Mouse (Mus musculus) left cerebral cortex, postnatal 36 days (tissue): ENCODE data around the gene Cpne7. TPM values are rescaled to one million over a fixed set of nuclear protein-coding genes. Genes with fewer than 3 reads are reported as not detected.
A peak's percentile ranks its signal among the peaks of the same experiment; 100 is the strongest.

Source experiments
- DNase-seq, 2 experiments: peaks; one replicate each; pipeline ENCODE4 v3.0.0; 2021 to 2022; ENCODE audit warnings: low spot score in 2 of 2, mixed read lengths in 1 of 2
- intact Hi-C: fragments of 180-260 bp; cut with DNase I; formaldehyde crosslinking; loops from one replicate; pipeline ENCODE4 v1.15.1; 2025
- total RNA-seq, 2 experiments: library from RNA; stranded (reverse); gene quantifications; 2 replicates each; pipeline ENCODE4 v1.2.3; 2021

The Cpne7 gene
- total RNA-seq, 2 experiments from 2014 or later: 42.7 to 75.2 TPM

DNA sequence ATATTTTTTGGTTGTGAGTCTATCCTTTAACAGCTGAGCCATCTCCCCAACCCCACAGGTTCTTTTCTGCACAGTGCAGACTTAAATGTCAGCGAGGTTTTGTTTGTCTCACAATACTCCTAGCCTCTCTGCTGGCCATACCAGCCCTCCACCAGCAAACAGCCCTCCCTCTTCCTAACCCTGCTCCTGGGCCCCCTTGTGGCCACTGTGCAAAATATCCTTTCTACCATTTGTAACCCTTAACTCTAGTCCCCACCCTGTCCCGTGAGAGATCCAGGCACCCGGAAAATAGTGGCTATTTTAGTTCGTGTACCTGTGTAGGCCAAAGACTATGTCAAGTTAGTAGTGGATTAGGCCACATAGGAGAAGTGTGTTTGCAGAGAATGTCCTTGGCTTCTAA is 6.5 kb upstream of the Cpne7 start:
- no peak for DNase-seq
- intact Hi-C loops: loop anchor here (5.0 kb wide), 1 partner anchor 82 kb away; no protein-coding TSS in a partner anchor

- intact Hi-C loops: loop anchor here (5.0 kb wide), 1 partner anchor 79 kb away; no protein-coding TSS in a partner anchor
- no peak for DNase-seq
Measured at GRCm38 (mm10) chr8:123112892-123113291, 4.3 kb upstream of the Cpne7 start.

- intact Hi-C loops: loop anchor here (5.0 kb wide), 1 partner anchor 78 kb away; no protein-coding TSS in a partner anchor
Measured at GRCm38 (mm10) chr8:123113908-123114469, 3.2 kb upstream of the Cpne7 start.

GRCm38 (mm10) chr8:123114644-123115043 is 2.5 kb upstream of the Cpne7 start:
- intact Hi-C loops: loop anchor here (5.0 kb wide), 1 partner anchor 78 kb away; no protein-coding TSS in a partner anchor
- no peak for DNase-seq

More at GRCm38 (mm10) chr8:123113908-123114469, 3.2 kb upstream of the Cpne7 start:
- DNase-seq: no peak

DNA sequence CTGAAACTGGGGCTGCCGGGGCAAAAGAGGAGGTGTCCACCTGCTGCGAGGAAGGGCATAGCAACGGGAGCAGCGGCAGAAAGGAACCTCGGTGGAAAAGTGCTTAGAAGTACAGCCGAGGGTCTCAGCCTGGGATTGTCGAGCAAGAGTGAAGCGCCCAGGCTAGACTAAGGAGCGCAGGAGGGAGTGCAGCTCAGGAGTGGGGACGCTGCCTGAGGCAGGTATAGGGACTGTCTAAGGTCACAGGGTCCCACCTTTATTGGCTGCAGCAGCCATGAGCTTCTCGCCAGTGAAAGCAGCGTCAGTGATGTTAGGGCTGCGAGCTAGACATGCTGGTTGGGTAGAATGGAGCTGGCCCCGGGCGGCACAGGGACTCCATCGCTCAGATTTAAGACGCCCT is 570 bp downstream of the Cpne7 start:
- intact Hi-C loops: no loop called here
- DNase-seq: no peak

GRCm38 (mm10) chr8:123122059-123122458 is 4.9 kb downstream of the Cpne7 start:
- DNase-seq: no peak
- intact Hi-C loops: no loop called here

DNA sequence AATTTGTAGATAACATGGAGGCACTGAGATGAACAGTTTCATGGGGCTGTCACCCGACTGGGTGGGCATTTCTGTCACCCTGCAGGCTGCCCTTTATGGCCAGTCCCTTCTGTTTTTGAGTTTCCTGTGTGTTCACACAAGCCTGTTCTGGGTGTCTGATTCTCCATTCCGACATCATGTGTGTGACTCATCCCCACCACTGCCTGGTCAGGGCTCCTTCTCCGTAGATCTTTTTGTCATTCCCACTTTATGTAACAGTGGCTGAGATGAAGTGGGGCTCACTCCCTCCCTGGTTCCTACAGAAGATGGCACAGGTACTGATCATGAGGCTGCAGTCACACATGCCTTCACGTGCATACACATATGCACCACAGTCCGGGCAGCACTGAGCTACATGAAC is 5.5 kb downstream of the Cpne7 start:
- DNase-seq: no peak
- intact Hi-C loops: no loop called here

DNA sequence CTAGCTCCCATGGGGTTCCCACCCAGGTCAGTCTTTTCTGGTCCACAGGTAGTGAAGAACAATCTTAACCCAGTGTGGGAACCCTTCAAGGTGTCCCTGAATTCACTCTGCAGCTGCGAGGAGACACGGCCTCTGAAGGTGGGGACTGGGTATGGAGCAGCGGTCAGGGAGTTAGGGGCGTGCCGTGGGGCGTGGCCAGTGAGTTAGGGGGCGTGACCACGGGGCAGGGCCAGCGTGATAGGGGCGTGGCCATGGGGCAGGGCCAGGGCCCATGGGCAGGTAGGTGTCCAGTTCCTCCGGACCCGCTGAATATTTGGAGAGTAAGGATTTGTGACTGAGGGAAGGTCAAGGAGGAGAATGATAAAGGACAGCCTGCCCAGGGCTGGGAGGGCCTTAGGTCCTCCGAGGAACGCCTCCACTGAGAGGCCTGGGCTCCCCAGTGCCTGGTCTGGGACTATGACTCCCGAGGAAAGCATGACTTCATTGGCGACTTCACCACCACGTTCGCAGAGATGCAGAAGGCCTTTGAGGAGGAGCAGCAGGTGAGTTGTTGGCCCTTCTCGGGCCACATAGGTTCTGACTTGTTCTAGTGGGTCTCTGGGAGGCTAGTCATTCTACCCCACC is 9.1 kb downstream of the Cpne7 start:
- DNase-seq: no peak
- intact Hi-C loops: no loop called here

- no peak for DNase-seq
- intact Hi-C loops: no loop called here
Measured at GRCm38 (mm10) chr8:123131041-123131440, 13.9 kb downstream of the Cpne7 start.

- no peak for DNase-seq
- intact Hi-C loops: no loop called here
Measured at GRCm38 (mm10) chr8:123132953-123133352, 15.8 kb downstream of the Cpne7 start.

GRCm38 (mm10) chr8:123134149-123134713 is 17.1 kb downstream of the Cpne7 start:
- intact Hi-C loops: no loop called here
- DNase-seq: no peak

- no peak for DNase-seq
- intact Hi-C loops: no loop called here
Measured at GRCm38 (mm10) chr8:123135406-123135805, 18.2 kb downstream of the Cpne7 start.

DNA sequence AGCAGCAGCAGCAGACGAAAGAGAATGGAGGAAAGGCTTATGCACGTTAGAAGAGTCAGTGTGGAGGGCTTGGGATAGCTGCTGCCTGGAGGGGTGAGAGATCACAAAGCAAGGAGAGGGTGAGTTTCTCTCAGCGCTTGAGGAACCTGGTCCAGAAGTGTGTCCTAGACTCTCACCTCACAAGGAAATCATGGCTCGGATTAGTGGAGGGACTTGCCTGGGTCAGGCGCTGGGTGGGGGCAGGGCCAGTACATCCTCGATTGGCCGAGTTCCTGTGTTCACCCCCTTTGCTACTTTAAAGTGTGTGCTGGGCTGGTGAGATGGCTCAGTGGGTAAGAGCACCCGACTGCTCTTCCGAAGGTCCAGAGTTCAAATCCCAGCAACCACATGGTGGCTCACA is 18.6 kb downstream of the Cpne7 start:
- intact Hi-C loops: no loop called here
- no peak for DNase-seq

GRCm38 (mm10) chr8:123136287-123136686 is 19.1 kb downstream of the Cpne7 start:
- DNase-seq: no peak
- intact Hi-C loops: no loop called here

DNA sequence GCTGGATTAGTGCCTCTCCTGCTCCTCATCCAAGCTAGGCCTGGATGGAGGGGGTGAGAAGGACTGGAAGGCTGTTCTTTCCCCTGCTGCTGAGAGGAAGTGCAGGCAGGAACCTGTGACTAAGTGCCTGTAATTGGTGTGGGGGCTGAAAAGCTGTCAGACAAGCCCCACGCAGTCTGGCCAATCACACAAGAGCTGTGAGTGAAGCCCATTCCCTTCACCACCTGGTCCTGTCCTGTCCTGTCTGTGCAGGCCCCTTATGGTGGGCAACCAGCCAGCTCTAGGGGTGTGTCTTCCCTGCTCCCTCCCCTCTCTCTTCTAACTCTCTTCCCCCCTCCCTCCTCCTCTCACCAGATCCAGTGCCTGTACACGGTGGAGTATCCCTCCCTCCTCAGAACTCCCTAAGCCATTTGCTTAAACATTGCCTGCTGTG is 20.5 kb downstream of the Cpne7 start:
- intact Hi-C loops: no loop called here
- peak; percentile 60 to 69 for DNase-seq

GRCm38 (mm10) chr8:123138741-123139140 is 21.6 kb downstream of the Cpne7 start:
- no peak for DNase-seq
- intact Hi-C loops: no loop called here

DNA sequence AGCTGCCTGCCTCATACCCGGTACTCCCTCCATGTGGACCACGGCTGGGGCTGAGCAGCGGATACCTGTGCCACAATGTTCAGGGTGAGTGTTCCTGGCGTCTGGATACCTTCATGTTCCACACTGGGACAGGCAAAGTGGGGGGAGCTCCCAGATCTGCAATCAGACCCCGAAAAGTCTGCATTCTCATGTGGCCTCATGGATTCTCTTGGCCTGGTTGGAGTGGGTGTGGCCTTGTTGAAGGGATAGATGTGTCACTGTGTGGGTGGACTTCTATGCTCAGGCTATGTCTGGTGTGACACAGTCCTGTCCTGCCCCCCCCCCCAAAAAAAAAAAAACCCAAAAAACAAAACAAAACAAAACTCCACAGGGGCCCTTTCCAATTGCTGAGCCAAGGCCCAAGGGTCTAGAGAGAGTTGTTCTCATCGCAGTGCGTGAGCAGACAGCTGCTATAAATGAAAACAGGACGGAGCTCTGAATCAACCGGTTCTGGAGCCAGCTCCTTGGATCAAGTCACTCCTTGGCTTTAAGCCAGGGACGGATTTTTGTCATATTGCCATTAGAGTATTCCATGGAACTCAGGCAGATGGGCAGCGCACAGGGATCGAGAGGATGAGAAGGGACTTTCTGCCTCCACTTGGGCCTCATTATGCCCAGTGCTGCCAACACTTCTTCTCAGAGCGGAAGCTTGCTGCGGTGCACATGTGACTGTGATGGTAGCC is 24.7 kb downstream of the Cpne7 start:
- intact Hi-C loops: no loop called here
- peak; percentile 46 to 54 for DNase-seq

DNA sequence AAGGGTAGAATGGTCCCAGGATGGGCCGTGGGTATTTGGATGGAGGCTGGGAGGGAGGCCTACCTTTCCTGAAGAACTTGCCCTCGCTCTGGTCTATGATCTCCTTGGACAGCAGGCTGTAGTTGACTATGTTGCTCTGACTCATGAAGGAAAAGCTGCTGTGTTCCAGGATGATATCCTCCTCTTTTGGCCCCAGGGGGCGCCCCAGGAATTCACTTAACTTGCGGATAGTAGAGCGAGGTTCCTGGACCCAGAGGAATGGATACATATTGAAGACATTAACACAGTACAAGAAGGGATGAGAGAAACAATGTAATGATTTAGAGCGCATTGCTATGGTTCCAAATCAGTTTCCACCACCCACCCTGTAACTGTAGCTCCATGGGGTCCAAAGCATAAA is 28.1 kb downstream of the Cpne7 start:
- intact Hi-C loops: no loop called here
- DNase-seq: no peak

DNA sequence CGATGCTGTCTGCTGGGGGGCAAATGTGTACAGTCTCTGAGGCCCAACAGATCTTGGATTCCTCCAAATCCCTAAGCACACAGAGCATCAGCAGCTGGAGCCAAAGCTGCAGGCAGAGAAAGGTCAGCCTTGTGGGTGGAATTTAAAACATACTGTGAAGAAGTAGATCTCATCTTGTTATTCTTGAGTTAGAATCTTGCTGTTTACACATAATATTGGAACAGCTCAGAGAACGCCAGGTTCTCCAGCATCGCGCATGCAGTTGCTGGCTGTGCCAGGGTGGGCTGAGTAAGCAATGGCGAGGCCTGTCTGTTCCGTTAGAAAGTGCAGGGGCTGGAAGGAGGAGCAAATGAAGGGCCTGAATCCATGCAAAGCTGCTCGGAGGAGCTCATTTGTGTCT is 29.2 kb downstream of the Cpne7 start:
- intact Hi-C loops: no loop called here

GRCm38 (mm10) chr8:123150737-123151171 is 33.6 kb downstream of the Cpne7 start:
- intact Hi-C loops: loop anchor here (5.0 kb wide), 1 partner anchor 37 kb away; the partner anchor contains the start of gene Dpep1
- peak; percentile 35 to 39 for DNase-seq

More for the DNA sequence above, 29.2 kb downstream of the Cpne7 start:
- DNase-seq: peak in 1 of 2 experiments; percentile 29
